Mouse (Mus musculus): ENCODE measurements around the gene Slc25a13. TPM values are rescaled to one million over a fixed set of nuclear protein-coding genes. Genes with fewer than 3 reads are reported as not detected.
A peak's percentile ranks its signal among the peaks of the same experiment; 100 is the strongest.

The Slc25a13 gene
- total RNA-seq, 2 experiments from 2014 or later = 25.8 to 31.6 TPM

GRCm38 (mm10) chr6:6070015-6070414 lies 147.0 kb downstream of the Slc25a13 start:
- ATAC-seq (replicated peaks; ENCODE audit: poor library complexity, severe bottlenecking) = no peak

GRCm38 (mm10) chr6:6067201-6067600 lies 149.8 kb downstream of the Slc25a13 start:
- no peak for ATAC-seq (replicated peaks; ENCODE audit: poor library complexity, severe bottlenecking)

DNA sequence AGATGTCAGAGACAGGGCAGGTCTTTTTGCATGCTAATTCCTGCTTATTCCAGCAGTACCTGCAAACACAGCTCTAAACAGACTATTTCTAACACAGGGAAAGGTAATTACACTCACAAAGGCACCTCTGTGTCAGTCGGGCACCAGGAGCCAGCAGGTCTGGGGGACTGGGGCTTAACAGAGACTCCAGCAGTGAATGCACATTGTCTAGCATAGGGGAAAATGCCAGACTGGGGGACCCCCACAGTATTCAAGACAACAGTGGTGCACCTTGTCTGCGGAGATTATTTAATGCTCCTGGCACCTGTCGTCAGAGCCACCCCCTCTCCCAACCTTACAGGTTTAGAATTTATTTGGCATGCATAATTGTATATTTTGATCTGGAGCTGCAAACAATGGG lies 158.4 kb downstream of the Slc25a13 start:
- ATAC-seq (replicated peaks; ENCODE audit: poor library complexity, severe bottlenecking) = no peak

DNA sequence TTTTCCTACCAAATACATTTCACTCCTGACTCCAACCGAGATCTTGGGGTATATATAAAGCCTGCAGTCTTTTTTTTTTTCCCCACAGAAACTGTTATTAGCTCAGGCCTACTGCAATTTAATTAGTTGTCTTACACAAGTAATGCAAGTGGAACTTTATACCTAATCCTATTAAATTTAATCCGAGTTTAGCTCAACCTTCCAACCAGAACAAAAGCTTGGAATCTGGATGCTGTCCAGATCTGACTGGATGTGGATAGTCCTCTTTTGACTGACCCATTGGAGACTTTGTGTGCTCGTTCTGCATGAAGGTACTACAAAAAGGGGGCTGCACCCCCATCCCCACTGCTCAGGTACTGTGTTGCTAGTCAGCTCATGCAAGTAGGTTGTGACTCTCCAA lies 163.0 kb downstream of the Slc25a13 start:
- no peak for ATAC-seq (replicated peaks; ENCODE audit: poor library complexity, severe bottlenecking)

GRCm38 (mm10) chr6:6052696-6053095 lies 164.3 kb downstream of the Slc25a13 start:
- ATAC-seq (replicated peaks; ENCODE audit: poor library complexity, severe bottlenecking) = no peak

- peak; percentile 90 for ATAC-seq (replicated peaks; ENCODE audit: poor library complexity, severe bottlenecking)
Observed at GRCm38 (mm10) chr6:6046729-6047424, 170.1 kb downstream of the Slc25a13 start.

GRCm38 (mm10) chr6:6038773-6039550 lies 178.0 kb downstream of the Slc25a13 start:
- no peak for ATAC-seq (replicated peaks; ENCODE audit: poor library complexity, severe bottlenecking)

GRCm38 (mm10) chr6:6027664-6028063 lies 189.3 kb downstream of the Slc25a13 start:
- no peak for ATAC-seq (replicated peaks; ENCODE audit: poor library complexity, severe bottlenecking)

- ATAC-seq (replicated peaks; ENCODE audit: poor library complexity, severe bottlenecking) = no peak
Observed at GRCm38 (mm10) chr6:6023976-6024375, 193.0 kb downstream of the Slc25a13 start.

DNA sequence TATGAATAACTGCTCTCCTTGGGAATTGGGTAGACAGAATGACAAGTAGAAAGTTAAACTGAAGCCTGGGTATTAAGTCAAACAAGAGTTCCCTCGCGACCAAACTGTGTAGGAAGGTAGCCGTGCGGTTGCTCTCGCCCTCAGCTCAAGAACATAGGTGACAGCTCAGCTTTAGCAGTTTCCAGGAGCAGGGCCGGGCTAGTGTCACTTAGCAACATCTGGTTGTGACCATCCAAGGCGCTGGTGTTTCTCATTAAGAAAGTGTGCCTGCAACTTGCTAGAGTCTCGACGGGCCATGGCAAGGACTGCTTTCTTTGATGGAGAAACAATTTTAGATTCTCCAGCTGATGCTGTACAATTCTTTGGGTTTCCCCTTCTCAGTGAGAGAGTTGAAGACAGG lies 200.0 kb downstream of the Slc25a13 start:
- no peak for ATAC-seq (replicated peaks; ENCODE audit: poor library complexity, severe bottlenecking)

DNA sequence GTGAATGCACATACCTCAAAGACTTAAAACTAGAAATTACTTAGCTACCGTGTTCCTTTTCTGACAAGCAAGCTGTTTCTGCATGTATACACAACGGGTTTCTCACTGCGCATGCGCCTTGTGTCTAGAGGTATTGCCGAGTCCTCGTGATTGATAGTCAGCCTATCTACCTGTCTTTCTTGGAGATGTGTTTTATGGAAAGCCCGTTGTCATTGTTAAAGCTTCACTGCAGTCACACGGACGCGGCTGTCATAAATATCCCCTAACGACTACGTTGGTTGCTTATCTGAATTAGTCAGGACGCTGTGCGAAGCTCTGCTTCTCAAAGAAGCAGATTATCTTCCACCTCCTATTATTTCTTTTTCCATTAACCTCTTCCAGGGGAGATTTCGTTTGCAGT lies 201.4 kb downstream of the Slc25a13 start:
- ATAC-seq (replicated peaks; ENCODE audit: poor library complexity, severe bottlenecking) = no peak

DNA sequence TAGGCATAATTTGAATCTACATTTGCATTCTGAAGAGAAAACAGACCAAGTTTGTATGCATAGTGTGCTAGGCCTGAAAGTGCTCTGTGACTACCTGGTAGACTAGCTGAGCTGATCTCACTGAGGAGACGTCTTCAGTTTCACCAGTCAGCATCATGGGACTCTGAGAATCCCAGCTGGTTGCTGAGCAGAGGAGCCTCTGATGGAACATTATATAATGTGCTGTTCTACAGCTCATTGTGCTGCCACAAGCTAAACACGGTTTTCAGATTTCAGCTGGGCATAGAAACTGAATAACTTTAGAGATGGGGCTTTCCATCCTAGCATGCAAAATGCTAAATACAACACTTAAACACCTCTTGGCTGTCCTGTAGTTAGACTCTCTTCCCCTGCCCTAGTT lies 205.6 kb downstream of the Slc25a13 start:
- ATAC-seq (replicated peaks; ENCODE audit: poor library complexity, severe bottlenecking) = no peak

- ATAC-seq (replicated peaks; ENCODE audit: poor library complexity, severe bottlenecking) = peak; percentile 100
Observed at GRCm38 (mm10) chr6:6005762-6006431, 211.1 kb downstream of the Slc25a13 start.

- no peak for ATAC-seq (replicated peaks; ENCODE audit: poor library complexity, severe bottlenecking)
Observed at GRCm38 (mm10) chr6:6004756-6005485, 212.1 kb downstream of the Slc25a13 start.

- ATAC-seq (replicated peaks; ENCODE audit: poor library complexity, severe bottlenecking) = no peak
Observed at GRCm38 (mm10) chr6:6002061-6002460, 214.9 kb downstream of the Slc25a13 start.

- ATAC-seq (replicated peaks; ENCODE audit: poor library complexity, severe bottlenecking) = no peak
Observed at GRCm38 (mm10) chr6:5997535-5997934, 219.4 kb downstream of the Slc25a13 start.

GRCm38 (mm10) chr6:5993056-5993455 lies 223.9 kb downstream of the Slc25a13 start:
- ATAC-seq (replicated peaks; ENCODE audit: poor library complexity, severe bottlenecking) = no peak

GRCm38 (mm10) chr6:5991817-5992755 lies 224.9 kb downstream of the Slc25a13 start:
- ATAC-seq (replicated peaks; ENCODE audit: poor library complexity, severe bottlenecking) = no peak

GRCm38 (mm10) chr6:5991243-5991642 lies 225.7 kb downstream of the Slc25a13 start:
- ATAC-seq (replicated peaks; ENCODE audit: poor library complexity, severe bottlenecking) = no peak

All from granulocyte monocyte progenitor cell, adult 5-6 weeks (primary cell).